Mouse (Mus musculus) right cerebral cortex, postnatal 14 days (tissue): ENCODE measurements around the gene Cpsf6.

Source experiments
- DNase-seq: peaks from one replicate; pipeline ENCODE4 v3.0.0; 2022

Cpsf6 gene

DNA sequence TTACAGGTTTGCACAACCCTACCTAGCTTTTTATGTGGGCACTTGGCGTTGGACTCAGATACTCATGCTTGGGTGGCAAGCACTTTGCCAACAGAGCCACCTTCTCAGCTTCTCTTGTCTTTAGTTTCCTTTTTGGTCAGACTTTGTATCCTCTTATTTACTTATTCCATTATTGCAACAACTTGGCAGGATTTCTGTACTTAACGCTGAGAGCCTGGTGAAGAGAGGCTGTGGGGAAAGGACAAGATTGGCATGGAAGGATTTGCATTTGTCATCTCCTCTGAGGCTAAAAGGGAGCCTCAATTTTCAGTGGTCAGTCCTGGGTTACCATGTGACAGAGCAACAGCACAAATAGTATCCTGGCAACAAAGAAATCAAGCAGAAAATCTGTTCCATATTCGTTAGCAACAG lies 59.2 kb downstream of the Cpsf6 start:
- no peak for DNase-seq

DNA sequence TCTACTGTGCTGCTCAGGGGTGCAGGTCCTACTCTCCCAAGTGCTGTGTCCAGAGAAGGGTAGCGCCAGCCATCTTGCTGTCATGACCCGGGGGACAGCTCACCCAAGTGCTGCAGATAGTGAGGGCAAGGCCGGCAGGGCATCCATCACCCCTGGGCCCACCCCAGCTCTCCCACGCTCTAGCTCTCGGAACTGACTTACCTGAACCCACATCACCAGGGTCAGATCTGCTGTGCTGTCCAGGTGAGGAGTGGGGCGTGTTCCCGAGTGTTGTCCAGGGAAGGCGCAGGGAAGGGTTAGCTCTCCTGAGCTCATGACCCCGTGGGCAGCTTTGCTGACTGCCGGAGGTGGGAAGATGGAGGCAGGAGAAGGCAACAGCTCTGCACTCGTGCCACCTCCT lies 63.4 kb downstream of the Cpsf6 start:
- no peak for DNase-seq

DNA sequence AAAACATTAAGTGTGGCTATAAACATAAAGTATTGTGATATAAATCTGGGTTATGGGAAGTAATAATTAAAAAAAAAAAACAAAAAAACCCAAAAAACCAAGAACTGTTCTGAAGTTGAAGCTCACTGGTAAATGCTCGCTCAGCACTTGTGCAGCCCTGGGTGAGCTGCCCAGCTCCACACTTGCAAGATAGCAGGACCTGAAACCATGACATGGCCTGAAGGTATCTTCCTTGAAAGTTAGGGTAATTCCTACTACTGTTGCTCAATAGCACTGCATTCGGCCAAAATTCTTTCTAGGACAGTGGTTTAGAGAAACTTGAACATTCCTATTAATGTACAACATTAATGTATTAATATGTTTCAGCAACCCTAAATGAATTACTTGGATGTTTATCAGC lies 66.7 kb downstream of the Cpsf6 start:
- DNase-seq = no peak

DNA sequence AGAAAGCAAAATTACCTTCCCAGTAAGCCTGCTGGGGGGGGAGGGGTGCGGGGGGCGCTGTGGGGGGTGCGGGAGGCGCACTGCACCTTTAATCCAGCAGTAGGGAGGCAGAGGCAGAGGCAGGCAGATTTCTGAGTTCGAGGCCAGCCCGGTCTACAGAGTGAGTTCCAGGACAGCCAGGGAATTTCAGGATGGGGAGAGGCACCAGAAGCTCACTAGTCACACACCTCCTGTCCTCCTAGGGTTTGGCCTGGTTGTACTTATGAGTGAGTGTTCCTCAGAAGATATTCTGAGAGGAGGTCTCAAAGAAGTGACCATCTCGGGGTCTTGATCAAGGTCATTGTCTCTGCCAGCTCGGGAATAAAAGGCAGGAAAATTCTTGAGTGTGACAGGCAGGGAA lies 67.6 kb downstream of the Cpsf6 start:
- no peak for DNase-seq

DNA sequence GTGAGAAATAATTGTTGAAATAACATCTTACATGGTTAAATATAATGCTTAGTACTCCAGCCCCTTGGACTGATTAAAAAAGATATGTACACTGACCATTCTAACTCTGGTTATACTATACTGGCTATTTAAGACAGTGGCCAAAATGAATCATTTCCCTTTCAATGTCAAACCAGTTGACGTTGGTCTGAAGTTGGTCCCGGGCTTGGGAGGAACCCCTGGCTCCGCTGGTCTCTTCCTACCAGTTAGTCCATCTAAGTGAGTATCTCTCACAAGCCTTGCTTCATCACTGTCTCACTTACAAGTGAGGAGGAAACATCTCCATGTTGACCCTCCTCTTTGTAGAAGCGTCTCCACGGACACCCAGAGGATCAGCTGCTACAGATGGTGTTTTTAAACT lies 75.4 kb downstream of the Cpsf6 start:
- no peak for DNase-seq

DNA sequence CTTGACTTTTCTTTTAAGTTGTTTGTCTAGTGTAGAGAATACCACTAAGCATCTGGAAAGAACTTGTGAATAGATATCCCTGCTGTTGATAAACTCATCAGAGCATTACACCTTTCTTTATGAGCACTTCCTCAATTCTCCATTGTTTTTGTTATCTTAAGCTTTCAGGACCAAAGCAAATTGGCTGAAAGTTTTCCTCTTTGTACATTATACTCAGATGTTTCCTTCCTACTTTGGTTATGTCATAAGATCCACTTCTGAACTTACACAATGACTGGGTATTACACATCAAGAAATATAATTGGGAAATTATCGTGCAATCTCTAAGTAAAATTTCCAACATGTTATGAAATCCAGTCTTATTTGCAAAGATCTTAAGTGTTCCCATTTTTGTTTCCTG lies 78.1 kb downstream of the Cpsf6 start:
- DNase-seq = no peak

DNA sequence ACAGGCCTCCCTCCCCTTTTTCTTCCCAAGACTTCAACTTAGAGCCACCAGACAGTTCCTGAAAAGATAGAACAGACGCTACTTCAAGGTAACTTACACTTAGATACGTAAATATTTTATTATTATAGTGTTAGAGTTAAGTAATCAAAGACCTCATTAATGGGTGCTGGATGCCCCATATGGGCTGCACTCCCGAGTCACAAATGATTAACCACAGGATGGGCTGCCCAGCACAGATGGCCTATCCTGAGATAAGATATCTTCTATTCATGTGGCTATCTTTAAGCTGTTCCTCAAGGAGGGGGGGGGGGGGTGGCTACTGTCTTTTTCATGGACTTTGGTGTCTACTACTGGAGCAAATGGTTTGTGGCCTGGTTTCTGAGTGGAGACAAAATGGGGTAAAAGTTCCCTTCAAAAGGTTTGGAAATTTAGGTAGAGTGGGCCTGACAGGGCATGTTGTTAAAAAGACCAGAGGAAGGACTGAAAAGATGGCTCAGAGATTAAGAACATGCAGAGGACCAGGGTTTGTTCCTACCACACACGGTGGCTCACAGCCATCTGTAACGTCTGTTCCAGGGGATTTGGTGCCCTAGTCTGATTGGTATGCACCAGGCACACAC lies 79.8 kb downstream of the Cpsf6 start:
- DNase-seq = no peak

DNA sequence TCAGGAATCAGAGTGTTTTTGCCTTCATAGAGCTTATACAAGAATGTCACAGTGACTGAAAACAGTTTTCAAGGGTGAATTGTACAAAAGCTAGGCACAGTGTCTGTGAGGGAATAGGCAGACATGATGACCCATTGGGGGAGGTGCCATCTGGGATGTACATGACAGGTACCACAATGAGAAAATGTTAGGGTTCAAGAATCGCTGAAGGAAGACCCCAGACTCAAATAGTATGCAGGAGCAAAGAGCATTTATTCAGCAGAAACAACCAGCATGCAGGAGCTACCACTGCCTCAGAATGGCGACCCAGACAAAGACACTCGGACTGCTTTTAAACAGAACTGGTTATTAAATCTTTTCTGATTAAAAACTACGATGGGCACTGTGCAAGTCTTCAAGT lies 80.7 kb downstream of the Cpsf6 start:
- DNase-seq = no peak

DNA sequence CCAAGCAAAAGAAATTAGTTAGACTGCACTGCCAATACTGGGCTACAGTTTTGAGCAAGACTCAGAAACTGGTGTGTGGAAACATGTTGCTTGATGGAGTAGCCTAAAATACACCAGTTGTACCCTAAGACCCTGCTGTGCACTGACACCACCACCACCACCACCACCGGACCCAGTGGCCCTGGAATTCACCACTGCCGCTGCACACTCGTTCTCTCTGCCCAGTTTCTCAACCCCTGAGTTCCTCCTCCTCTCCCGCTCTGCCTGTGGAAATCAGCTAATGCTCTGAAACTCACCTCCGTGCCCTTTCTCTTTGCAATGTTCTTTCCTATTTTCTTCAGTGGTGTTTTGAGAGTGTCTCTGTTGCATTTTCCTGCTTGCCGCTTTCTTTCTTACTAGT lies 81.5 kb downstream of the Cpsf6 start:
- no peak for DNase-seq
